Mouse (Mus musculus) hindbrain, embryonic 14.5 days (tissue): ENCODE data around the gene Lmntd1. TPM values are rescaled to one million over a fixed set of nuclear protein-coding genes. Genes with fewer than 3 reads are reported as not detected.

ENCODE experiments used
- ATAC-seq: fragments of 200-750 bp; cut with Nextera tagmentation; 2 replicates; pipeline ENCODE4 v1.8.0; 2017; ENCODE audit warnings: moderate number of reproducible peaks, mild to moderate bottlenecking, moderate TSS enrichment, moderate library complexity; ENCODE audit not compliant: low FRiP score
- DNase-seq: peaks from one replicate; pipeline ENCODE4 v3.0.0-alpha.2; 2015; ENCODE audit warnings: low spot score
- H3K27ac ChIP-seq: fragments of 300-500 bp; sonication (generic); 2 replicates; pipeline ENCODE4 v1.5.1; 2014; ENCODE audit warnings: mild to moderate bottlenecking, moderate library complexity
- H3K27me3 ChIP-seq: fragments of 300-500 bp; sonication (generic); 2 replicates; pipeline ENCODE4 v1.6.1; 2014; ENCODE audit warnings: mild to moderate bottlenecking, low read length, mixed read lengths; ENCODE audit not compliant: control insufficient read depth, insufficient read depth
- H3K36me3 ChIP-seq: fragments of 300-500 bp; sonication (generic); replicated peaks from 2 replicates; pipeline ENCODE4 v1.6.1; 2014; ENCODE audit not compliant: control insufficient read depth, insufficient read depth
- H3K4me1 ChIP-seq: fragments of 300-500 bp; sonication (generic); replicated peaks from 2 replicates; pipeline ENCODE4 v1.6.1; 2014; ENCODE audit warnings: antibody characterized with exemption, low read length, mixed read lengths; ENCODE audit not compliant: control insufficient read depth, insufficient read depth
- H3K4me2 ChIP-seq: fragments of 300-500 bp; sonication (generic); replicated peaks from 2 replicates; pipeline ENCODE4 v1.6.1; 2014; ENCODE audit warnings: mild to moderate bottlenecking, moderate library complexity
- H3K4me3 ChIP-seq: fragments of 300-500 bp; sonication (generic); replicated peaks from 2 replicates; pipeline ENCODE4 v1.5.1; 2014; ENCODE audit warnings: mild to moderate bottlenecking, low read length
- H3K9ac ChIP-seq: fragments of 300-500 bp; sonication (generic); 2 replicates; pipeline ENCODE4 v1.6.1; 2014
- H3K9me3 ChIP-seq: fragments of 300-500 bp; sonication (generic); 2 replicates; pipeline ENCODE4 v1.6.1; 2016; ENCODE audit warnings: low read length; ENCODE audit not compliant: control insufficient read depth
- WGBS: fragments of 180-500 bp; shearing (Covaris S2); extraction: QIAGEN DNeasy Blood & Tissue Kit; methylation state at CpG from one replicate; pipeline ENCODE4 v1.1.7; 2014; 5-methylcytosine and 5-hydroxymethylcytosine counted together
- polyA plus RNA-seq: library from polyadenylated mRNA; unstranded; fragments of >200 nt; fragmentation: Nextera tagmentation; extraction: Ambion mirVana; gene quantifications from 2 replicates; pipeline ENCODE4 v1.2.1, GENCODE M21; 2014

Lmntd1 gene
- polyA plus RNA-seq, 1 experiment from 2014 or later, result 1.3 TPM

GRCm38 (mm10) chr6:145485986-145486605 lies 128.0 kb downstream of the Lmntd1 start:
- DNase-seq (no peak), ATAC-seq (peak; percentile 65; the same call in 1 of the 2 replicates)
- Histone ChIP-seq H3K9ac (no peak overlapping the region), H3K27ac (peak overlapping the region; percentile 2; the same call in 1 of the 2 replicates), H3K27me3 (no peaks in the 10 kb centered on the region), H3K36me3 (no peaks in the 10 kb centered on the region), H3K9me3 (no peaks in the 10 kb centered on the region), H3K4me1 (peaks cover 13% of the 10 kb centered on the region), H3K4me3 (no peak overlapping the region), H3K4me2 (no peak overlapping the region)
- 48% methylated on average over 12 of the region's 12 CpGs for WGBS

DNA sequence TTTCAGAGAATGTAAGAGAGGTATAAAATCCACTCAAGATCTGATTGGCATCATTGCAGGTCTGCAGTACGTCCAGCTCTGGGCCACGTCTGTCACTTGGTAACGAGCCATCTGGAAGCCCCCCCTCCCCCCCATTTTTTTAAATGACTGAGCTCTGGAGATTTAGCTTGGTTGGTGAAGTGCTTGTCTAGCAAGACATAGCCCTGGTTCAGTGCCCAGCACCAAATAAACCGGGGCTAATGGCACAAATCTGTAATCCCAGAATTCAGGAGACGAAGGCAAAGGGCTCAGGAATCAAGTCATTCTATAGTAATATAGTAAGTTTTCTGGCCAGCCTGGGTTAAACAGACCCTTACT lies 130.8 kb downstream of the Lmntd1 start:
- Histone ChIP-seq H3K4me1 (peaks cover 13% of the 10 kb centered on the region), H3K27me3 (no peaks in the 10 kb centered on the region), H3K9me3 (no peaks in the 10 kb centered on the region), H3K4me2 (no peak overlapping the region), H3K36me3 (no peaks in the 10 kb centered on the region), H3K9ac (no peak overlapping the region), H3K27ac (peak overlapping the region; percentile 15; the same call in 1 of the 2 replicates), H3K4me3 (no peak overlapping the region)
- DNase-seq (no peak), ATAC-seq (no peak)
- 43% methylated on average over 5 of the region's 5 CpGs for WGBS

GRCm38 (mm10) chr6:145482656-145483317 lies 131.3 kb downstream of the Lmntd1 start:
- Histone ChIP-seq H3K36me3 (no peaks in the 10 kb centered on the region), H3K4me3 (no peak overlapping the region), H3K9me3 (no peaks in the 10 kb centered on the region), H3K27ac (peak overlapping the region; percentile 15; the same call in 1 of the 2 replicates), H3K4me1 (peaks cover 13% of the 10 kb centered on the region), H3K9ac (no peak overlapping the region), H3K27me3 (no peaks in the 10 kb centered on the region), H3K4me2 (no peak overlapping the region)
- no peak for ATAC-seq
- no peak for DNase-seq
- 82% methylated on average over 17 of the region's 17 CpGs for WGBS

- no peaks in the 10 kb centered on the region for H3K27me3 ChIP-seq
- ATAC-seq, result peak; percentile 72
- H3K4me2 ChIP-seq, result no peak overlapping the region
- no peak overlapping the region for H3K9ac ChIP-seq
- H3K4me1 ChIP-seq, result peaks cover 13% of the 10 kb centered on the region
- H3K27ac ChIP-seq, result no peak overlapping the region
- H3K9me3 ChIP-seq, result no peaks in the 10 kb centered on the region
- no peak overlapping the region for H3K4me3 ChIP-seq
- no peak for DNase-seq
- no peaks in the 10 kb centered on the region for H3K36me3 ChIP-seq
- WGBS, result 31% methylated on average over 15 of the region's 15 CpGs
These were observed 132.2 kb downstream of the Lmntd1 start for GRCm38 (mm10) chr6:145481938-145482337.

DNA sequence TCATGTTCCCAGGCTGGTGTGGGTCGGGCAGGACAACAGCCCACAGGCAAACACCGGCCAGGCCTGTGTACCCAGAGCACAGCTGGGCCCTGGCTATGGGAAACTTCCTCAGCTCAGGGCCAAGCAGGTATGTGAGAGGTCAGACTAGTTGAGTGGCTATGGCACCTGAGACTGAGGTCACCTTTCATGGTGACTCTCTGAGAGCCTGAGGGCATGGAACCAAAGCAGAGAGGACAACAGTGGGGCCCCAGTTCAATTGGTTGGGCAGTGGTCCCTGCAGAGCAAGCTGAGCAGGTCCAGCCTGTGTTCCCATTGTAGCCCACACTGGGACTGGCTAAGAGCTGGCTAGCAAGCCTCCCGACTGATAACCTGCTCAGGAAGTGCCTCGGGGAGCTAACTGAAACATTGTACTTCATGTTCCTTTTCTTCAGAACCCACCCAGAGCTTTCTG lies 135.3 kb downstream of the Lmntd1 start:
- Histone ChIP-seq H3K4me1 (0 out of 2 replicates have a peak, but pooled peaks cover 2% of the 10 kb centered on the region), H3K27ac (no peak overlapping the region), H3K4me2 (no peak overlapping the region), H3K4me3 (no peak overlapping the region), H3K36me3 (no peaks in the 10 kb centered on the region), H3K27me3 (no peaks in the 10 kb centered on the region), H3K9ac (no peak overlapping the region), H3K9me3 (no peaks in the 10 kb centered on the region)
- ATAC-seq (no peak), DNase-seq (no peak)
- WGBS, result 85% methylated on average over 4 of the region's 4 CpGs

DNA sequence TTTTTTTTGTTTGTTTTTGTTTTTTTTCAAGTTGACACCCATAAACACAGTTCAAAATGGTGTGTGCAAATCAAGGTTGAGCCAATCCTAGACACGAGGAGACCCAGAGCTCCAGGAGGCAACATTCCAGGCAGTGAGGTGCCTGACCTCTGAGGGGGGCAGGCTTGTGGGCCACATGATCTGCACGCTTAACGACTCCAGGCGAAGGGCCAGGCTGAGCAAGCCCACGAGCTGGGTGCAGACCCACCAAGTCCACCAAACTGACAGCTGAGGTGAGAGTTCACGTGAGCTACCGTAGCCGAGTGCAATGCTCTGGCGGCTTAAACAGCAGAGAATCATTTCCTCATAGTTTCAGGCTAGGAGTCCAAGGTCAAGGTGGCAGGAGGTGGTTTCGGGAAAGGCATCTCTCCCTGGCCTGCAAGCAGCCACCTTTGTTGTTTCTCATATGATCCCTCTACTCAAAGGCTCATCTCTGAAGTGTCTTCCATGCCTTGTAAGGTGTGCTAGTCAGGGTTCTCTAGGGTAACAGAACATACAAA lies 136.7 kb downstream of the Lmntd1 start:
- 72% methylated on average over 10 of the region's 10 CpGs for WGBS
- no peak for DNase-seq

GRCm38 (mm10) chr6:145471638-145472247 lies 142.4 kb downstream of the Lmntd1 start:
- DNase-seq (no peak), ATAC-seq (peak; percentile 49; the same call in 1 of the 2 replicates)
- H3K4me2 ChIP-seq, result no peak overlapping the region
- H3K4me3 ChIP-seq, result no peak overlapping the region
- H3K4me1 ChIP-seq, result peaks cover 20% of the 10 kb centered on the region
- 32% methylated on average over 11 of the region's 11 CpGs for WGBS
- H3K27me3 ChIP-seq, result no peaks in the 10 kb centered on the region
- no peaks in the 10 kb centered on the region for H3K36me3 ChIP-seq
- no peaks in the 10 kb centered on the region for H3K9me3 ChIP-seq
- no peak overlapping the region for H3K9ac ChIP-seq
- no peak overlapping the region for H3K27ac ChIP-seq

More for the DNA sequence above, 136.7 kb downstream of the Lmntd1 start:
- Histone ChIP-seq H3K27me3 (no peaks in the 10 kb centered on the region), H3K4me3 (no peak overlapping the region), H3K27ac (no peak overlapping the region), H3K9me3 (no peaks in the 10 kb centered on the region), H3K4me1 (peaks cover 6% of the 10 kb centered on the region; the same call in 1 of the 2 replicates), H3K9ac (no peak overlapping the region), H3K4me2 (no peak overlapping the region), H3K36me3 (no peaks in the 10 kb centered on the region)
- ATAC-seq, result no peak

DNA sequence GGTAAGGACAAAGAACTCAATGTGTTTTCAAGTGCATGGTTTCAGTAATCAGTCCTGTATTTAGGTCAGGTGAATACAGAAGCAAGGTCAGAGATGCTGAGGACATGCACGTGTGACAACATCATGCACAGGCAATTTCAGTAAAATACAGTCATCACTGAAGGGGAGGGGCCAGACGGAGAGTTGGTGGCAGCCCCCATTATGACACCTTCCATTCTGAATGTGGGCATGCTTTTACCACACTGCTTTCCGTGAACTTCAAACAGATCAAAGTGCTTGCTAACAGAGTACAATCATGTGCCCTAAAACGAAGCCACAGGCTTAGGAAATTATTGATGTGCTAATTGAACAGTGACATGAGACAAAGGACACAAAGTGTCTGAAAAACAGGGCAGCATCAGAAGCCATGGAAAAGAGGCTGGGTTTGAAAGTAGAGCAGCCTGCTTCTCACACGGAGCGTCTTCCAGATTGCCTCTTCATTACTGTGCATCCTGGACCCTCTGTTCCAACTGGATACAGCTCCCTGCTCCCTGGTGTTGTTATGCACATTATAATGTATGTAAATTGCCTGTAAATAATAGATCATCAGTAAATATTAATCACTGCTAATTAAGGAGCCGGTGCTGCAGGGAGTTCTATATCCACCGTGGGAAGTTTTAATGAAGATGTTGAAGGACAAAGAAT lies 144.7 kb downstream of the Lmntd1 start:
- no peak overlapping the region for H3K27ac ChIP-seq
- no peak overlapping the region for H3K4me2 ChIP-seq
- H3K27me3 ChIP-seq, result no peaks in the 10 kb centered on the region
- no peaks in the 10 kb centered on the region for H3K9me3 ChIP-seq
- no peaks in the 10 kb centered on the region for H3K36me3 ChIP-seq
- H3K4me3 ChIP-seq, result no peak overlapping the region
- ATAC-seq, result 0 out of 2 replicates have a peak, but pooled peaks have one; percentile 24
- no peak overlapping the region for H3K9ac ChIP-seq
- no peak for DNase-seq
- 55% methylated on average over 8 of the region's 8 CpGs for WGBS
- peaks cover 20% of the 10 kb centered on the region for H3K4me1 ChIP-seq

GRCm38 (mm10) chr6:145464027-145464426 lies 150.1 kb downstream of the Lmntd1 start:
- Histone ChIP-seq H3K9me3 (no peaks in the 10 kb centered on the region), H3K4me1 (no peaks in the 10 kb centered on the region), H3K36me3 (no peaks in the 10 kb centered on the region), H3K27me3 (no peaks in the 10 kb centered on the region), H3K4me3 (no peak overlapping the region), H3K9ac (no peak overlapping the region), H3K4me2 (no peak overlapping the region), H3K27ac (no peak overlapping the region)
- WGBS, result 93% methylated on average over 4 of the region's 4 CpGs
- no peak for DNase-seq
- no peak for ATAC-seq
